Mouse (Mus musculus): ENCODE measurements around the gene Ankdd1a.

Gene Ankdd1a

GRCm38 (mm10) chr9:65542111-65542524 lies 22.1 kb upstream of the Ankdd1a start:
- no peak for DNase-seq

GRCm38 (mm10) chr9:65541126-65542068 lies 21.4 kb upstream of the Ankdd1a start:
- peak; percentile 56 to 71 for DNase-seq

GRCm38 (mm10) chr9:65539697-65540096 lies 19.7 kb upstream of the Ankdd1a start:
- DNase-seq, result no peak

- peak in 1 of 2 experiments; percentile 66 for DNase-seq
Observed at GRCm38 (mm10) chr9:65537901-65538630, 18.1 kb upstream of the Ankdd1a start.

GRCm38 (mm10) chr9:65536491-65536890 lies 16.5 kb upstream of the Ankdd1a start:
- DNase-seq, result no peak

- DNase-seq, result no peak
Observed at GRCm38 (mm10) chr9:65535789-65536469, 15.9 kb upstream of the Ankdd1a start.

- DNase-seq, result peak; percentile 48 to 56
Observed at GRCm38 (mm10) chr9:65535191-65535722, 15.3 kb upstream of the Ankdd1a start.

GRCm38 (mm10) chr9:65534111-65534510 lies 14.1 kb upstream of the Ankdd1a start:
- no peak for DNase-seq

GRCm38 (mm10) chr9:65532986-65533385 lies 13.0 kb upstream of the Ankdd1a start:
- DNase-seq, result no peak

- no peak for DNase-seq
Observed at GRCm38 (mm10) chr9:65531283-65531682, 11.3 kb upstream of the Ankdd1a start.

- DNase-seq, result no peak
Observed at GRCm38 (mm10) chr9:65529659-65530058, 9.7 kb upstream of the Ankdd1a start.

GRCm38 (mm10) chr9:65528417-65529038 lies 8.5 kb upstream of the Ankdd1a start:
- no peak for DNase-seq

- DNase-seq, result no peak
Observed at GRCm38 (mm10) chr9:65525445-65526195, 5.6 kb upstream of the Ankdd1a start.

GRCm38 (mm10) chr9:65523611-65524364 lies 3.8 kb upstream of the Ankdd1a start:
- peak; percentile 85 to 88 for DNase-seq

- no peak for DNase-seq
Observed at GRCm38 (mm10) chr9:65520505-65520876, 498 bp upstream of the Ankdd1a start.

GRCm38 (mm10) chr9:65514851-65515261 lies 5.1 kb downstream of the Ankdd1a start:
- DNase-seq, result no peak

GRCm38 (mm10) chr9:65514431-65514830 lies 5.6 kb downstream of the Ankdd1a start:
- DNase-seq, result no peak

GRCm38 (mm10) chr9:65512520-65512919 lies 7.5 kb downstream of the Ankdd1a start:
- no peak for DNase-seq

- DNase-seq, result no peak
Observed at GRCm38 (mm10) chr9:65508449-65508848, 11.5 kb downstream of the Ankdd1a start.

- no peak for DNase-seq
Observed at GRCm38 (mm10) chr9:65502721-65503505, 17.1 kb downstream of the Ankdd1a start.
